Mouse (Mus musculus): Measurements from ENCODE around the gene Zfp764.

- TF ChIP-seq CTCF (IDR thresholded peaks at IDR 0.05; ENCODE audit: low read depth), result no peak
- no peak for TF ChIP-seq EP300 (IDR thresholded peaks at IDR 0.05; ENCODE audit: low read depth)
These were observed 48.1 kb downstream of the Zfp764 start for GRCm38 (mm10) chr7:127358472-127358871.
